Mouse (Mus musculus) retina, adult 2 months (tissue): ENCODE measurements around the gene Tex22.

Experiments
- DNase-seq: peaks from one replicate; pipeline ENCODE4 v3.0.0-alpha.2; 2012; ENCODE audit warnings: low read depth, low spot score

Tex22 gene

DNA sequence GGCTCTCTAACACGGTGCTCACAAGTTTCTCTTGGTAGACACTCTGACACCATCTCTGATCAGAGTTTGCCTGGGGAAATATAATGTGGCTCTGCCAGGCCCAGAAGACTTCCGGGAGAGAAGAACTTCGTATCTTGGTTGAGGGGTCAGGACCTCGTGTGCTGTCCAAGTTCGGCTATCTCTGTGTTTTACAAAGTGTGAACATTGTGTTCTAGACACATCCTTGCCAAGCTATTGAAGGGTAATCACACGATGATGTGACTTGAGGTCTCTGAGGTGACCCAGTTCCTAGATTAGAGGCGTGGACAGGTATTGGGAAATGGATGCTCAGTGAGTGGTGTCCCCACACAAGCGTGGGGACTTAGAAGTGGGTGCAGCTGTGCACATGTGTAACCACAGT lies 18.2 kb upstream of the Tex22 start:
- no peak for DNase-seq

- DNase-seq: no peak
These were observed 14.1 kb upstream of the Tex22 start for GRCm38 (mm10) chr12:113060178-113060577.

DNA sequence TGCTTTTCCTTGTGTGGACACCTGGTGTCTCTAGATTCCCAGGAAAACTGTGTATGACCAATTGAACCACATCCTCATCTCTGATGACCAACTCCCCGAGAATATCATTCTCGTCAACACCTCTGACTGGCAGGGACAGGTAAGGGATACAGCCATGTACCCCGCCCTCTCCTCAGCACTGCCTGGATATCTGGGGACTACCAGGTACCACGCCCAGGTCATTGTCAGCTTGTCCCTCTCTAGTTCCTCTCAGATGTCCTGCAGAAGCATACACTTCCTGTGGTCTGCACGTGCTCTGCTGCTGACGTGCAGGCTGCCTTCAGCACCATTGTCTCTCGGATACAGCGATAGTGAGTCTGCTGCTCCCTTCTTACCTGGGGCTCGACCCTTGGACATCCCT lies 12.7 kb upstream of the Tex22 start:
- no peak for DNase-seq

GRCm38 (mm10) chr12:113062201-113062600 lies 12.1 kb upstream of the Tex22 start:
- no peak for DNase-seq

DNA sequence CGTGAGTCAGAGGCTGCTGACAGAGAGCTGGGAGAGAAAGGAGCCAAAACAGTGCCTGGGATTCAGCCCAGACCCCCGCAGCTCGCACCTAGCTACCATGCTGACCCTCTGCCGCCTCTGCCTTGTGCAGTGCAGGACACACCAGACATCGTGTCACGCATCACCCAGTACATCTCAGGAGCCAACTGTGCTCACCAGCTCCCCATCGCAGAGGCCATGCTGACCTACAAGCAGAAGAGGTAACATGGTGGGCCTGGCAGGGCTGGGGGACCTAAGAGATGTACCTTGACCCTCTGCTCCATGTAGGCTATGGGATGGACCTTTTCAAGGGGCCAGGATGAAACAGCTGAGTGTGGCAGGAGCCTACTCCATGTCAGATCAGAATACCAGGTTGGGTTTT lies 10.6 kb upstream of the Tex22 start:
- no peak for DNase-seq

- DNase-seq: no peak
These were observed 6.3 kb upstream of the Tex22 start for GRCm38 (mm10) chr12:113068002-113068401.

DNA sequence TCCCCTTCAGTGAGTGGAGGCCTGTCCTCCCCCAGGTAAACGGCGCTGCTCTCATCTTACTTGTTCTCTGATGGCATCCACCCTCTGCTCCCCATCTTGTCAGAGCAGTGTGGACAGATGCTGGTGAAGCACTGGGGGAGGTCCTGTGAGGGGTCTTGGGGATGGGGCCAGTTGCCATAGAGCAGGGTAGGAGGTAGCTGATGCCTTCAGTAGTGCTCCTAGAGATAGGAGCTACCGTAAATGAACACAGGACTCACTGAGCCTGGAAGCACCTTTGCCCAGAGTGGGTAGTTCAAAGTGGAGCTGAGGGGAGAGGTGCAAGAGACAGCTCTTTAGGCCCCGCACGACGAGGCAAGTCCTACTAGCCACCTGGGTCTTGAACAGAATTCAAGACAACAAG lies 4.9 kb upstream of the Tex22 start:
- no peak for DNase-seq

- DNase-seq: no peak
These were observed 3.0 kb upstream of the Tex22 start for GRCm38 (mm10) chr12:113071321-113071720.

DNA sequence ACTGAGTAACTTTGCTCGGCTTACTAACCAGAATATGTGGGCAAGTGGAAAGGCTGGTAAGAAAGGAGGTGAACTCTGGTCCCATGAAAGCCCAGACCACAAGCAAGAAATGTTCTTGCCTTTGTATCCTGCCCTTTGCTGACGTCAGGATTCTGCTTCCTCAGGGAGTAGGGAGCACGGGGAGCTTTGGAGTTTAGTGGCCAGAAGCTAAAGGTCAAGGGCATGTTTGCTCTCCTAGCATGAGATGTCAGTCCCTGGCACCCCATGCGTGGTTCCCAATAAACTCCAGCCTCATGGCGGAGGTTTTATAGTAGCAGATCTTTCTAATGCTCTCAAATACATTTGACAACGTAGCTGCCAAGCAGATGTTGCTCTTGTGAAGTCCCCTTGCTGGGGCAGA lies 2.5 kb upstream of the Tex22 start:
- DNase-seq: no peak

- no peak for DNase-seq
These were observed 628 bp upstream of the Tex22 start for GRCm38 (mm10) chr12:113073420-113074328.

- DNase-seq: peak; percentile 74
These were observed 757 bp downstream of the Tex22 start for GRCm38 (mm10) chr12:113075063-113075454.

DNA sequence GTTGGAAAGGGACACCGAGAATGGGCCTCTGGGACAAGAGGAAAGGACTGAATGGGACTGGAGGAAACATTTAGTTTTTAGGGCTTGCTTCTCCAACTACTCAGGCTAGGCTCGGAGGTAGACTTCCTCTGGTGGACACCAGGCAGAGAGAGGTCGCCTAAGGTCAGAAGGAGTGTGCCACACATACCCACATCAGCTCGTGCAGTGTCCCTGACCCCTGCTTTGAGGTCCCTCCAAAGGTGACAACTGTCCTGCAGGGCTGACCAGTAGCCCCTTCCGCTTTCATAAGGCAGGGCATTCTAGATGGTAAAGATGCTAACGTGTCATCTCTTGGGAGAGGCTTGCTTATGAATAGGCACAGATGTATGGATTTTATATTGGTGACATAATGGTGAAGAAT lies 1.2 kb downstream of the Tex22 start:
- no peak for DNase-seq

GRCm38 (mm10) chr12:113087276-113087675 lies 13.0 kb downstream of the Tex22 start:
- no peak for DNase-seq

DNA sequence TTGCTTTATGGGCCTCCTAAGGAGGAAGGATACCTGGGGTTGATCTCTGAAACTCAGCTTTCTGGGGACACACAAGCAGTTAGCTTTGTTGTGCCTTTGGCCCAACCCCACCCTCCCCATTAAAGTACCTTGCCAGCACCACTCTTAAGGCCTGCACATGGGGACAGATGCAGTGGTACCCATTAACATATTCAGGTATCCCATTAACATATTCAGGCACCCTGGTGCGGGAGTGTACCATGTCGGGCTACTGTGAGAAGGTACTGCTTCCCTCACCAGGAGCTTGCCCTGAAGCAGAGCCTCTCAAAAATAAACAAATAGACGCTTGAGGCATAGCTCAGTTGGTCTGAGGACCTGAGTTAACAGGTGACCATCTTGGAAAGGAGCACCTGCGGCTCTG lies 13.7 kb downstream of the Tex22 start:
- no peak for DNase-seq

GRCm38 (mm10) chr12:113089107-113089506 lies 14.8 kb downstream of the Tex22 start:
- no peak for DNase-seq

GRCm38 (mm10) chr12:113090053-113090452 lies 15.8 kb downstream of the Tex22 start:
- DNase-seq: no peak

DNA sequence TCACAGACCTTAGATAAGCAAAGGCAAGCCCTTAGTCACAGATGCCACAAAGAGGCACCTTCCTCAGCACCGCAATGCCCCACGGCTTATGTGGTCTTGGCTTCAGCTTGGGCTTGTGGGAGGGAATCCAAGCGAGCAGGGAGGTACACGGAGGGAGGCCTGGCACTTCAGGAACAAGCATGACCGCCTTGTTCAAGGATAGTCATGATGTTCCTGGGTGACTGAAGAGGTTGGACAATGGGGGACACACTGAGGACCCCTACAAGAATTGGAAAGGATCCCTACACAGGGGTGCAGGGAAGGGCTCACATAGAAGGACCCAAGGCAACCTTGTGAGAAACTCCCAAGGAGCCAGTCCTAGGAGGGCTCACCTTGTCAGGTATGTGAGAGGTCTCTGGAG lies 22.7 kb downstream of the Tex22 start:
- DNase-seq: no peak

DNA sequence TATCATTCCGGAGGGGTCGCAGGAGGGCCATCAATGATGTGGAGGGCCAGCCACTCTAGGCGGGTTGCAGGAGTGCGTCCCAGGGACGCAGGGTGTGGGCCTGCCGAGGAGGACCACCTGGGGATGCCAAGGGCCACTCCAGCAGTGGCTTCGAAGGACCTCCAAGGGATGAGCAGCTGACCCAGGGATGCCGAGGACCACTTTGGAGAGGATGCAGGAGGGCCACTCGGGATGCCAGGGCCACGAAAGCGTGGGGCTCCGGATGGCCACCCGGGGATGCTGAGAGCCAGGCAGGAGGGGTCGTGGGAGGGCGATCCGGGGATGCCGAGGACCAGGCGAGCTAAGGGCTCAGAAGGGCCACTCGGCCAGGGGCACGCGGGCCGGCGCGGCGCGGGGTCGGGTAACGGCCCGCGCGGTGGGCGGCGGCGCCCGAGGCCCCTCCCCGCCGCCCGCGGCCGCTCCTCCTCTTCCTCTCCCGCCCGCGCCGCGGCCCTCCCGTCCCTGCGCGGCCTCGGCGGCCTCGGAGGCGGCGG lies 23.5 kb downstream of the Tex22 start, which contains the start of gene Mta1:
TSS of gene Mta1 (plus strand) at position 530 of the 533 bp plus-strand sequence.
- DNase-seq: no peak

GRCm38 (mm10) chr12:113098530-113099151 lies 24.3 kb downstream of the Tex22 start:
- no peak for DNase-seq

GRCm38 (mm10) chr12:113099470-113100237 lies 25.4 kb downstream of the Tex22 start:
- DNase-seq: no peak

DNA sequence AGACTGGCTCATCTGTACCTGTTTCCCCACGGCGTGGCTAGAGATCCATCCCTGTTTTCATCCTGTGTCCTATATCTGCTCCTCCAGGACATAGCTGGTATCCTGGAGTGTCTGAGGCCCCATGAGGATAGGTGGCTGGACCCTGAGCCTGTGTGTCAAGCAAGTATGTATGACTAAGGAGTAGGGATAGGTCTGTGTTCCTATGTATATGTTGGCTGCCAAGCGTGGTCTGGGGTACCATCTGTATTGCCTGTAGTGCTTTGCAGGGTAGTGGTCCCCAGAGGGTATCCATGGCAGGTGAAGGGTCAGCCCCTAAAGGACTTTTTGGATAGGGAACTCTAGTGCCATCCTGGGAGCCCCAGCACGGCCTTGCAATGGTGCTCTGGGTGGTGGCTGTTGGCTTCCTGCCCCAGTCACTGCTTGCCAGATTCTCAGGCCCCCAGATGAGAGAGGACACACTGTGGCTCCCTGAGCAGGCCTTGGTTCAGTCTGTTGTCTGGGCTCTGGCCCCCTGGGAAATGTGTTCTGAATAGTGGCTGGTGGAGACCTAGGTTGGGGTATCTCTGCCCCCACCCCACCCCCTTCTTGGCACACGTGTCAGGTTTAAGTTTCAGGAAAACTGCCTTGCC lies 26.3 kb downstream of the Tex22 start:
- DNase-seq: no peak
